Mouse (Mus musculus) ES-E14 (cell line): ENCODE measurements around the gene Alox5ap. TPM values are rescaled to one million over a fixed set of nuclear protein-coding genes. Genes with fewer than 3 reads are reported as not detected.

ENCODE experiments used
- DNase-seq: peaks from one replicate; pipeline ENCODE4 v3.0.0-alpha.2; 2013; ENCODE audit warnings: low read depth, low spot score
- H3K27ac ChIP-seq: 2 replicates; pipeline ENCODE4 v1.5.1; 2012; ENCODE audit warnings: low read depth, mild to moderate bottlenecking, low read length, moderate library complexity, mixed read lengths; ENCODE audit not compliant: poor library complexity, insufficient read depth, severe bottlenecking
- H3K36me3 ChIP-seq: 2 replicates; pipeline ENCODE4 v1.6.1; 2012; ENCODE audit warnings: mild to moderate bottlenecking, low read length, moderate library complexity, mixed read lengths; ENCODE audit not compliant: control insufficient read depth, poor library complexity, insufficient read depth, severe bottlenecking
- H3K4me1 ChIP-seq, 2 experiments: fragments of 150-350 bp in 1 of 2; sonication (generic) in 1 of 2; 2 replicates each; pipeline ENCODE4 v1.6.1; 2012; ENCODE audit warnings: low read length in 2 of 2, mild to moderate bottlenecking in 1 of 2, mixed read lengths in 1 of 2; ENCODE audit not compliant: control insufficient read depth in 2 of 2, insufficient read depth in 2 of 2, poor library complexity in 1 of 2
- H3K4me3 ChIP-seq, 2 experiments: fragments of 150-350 bp in 1 of 2; sonication (generic) in 1 of 2; 2 replicates each; pipeline ENCODE4 v1.5.1; 2012; ENCODE audit warnings: low read length in 2 of 2, low read depth in 1 of 2, mild to moderate bottlenecking in 1 of 2, mixed read lengths in 1 of 2; ENCODE audit not compliant: insufficient read depth in 1 of 2, poor library complexity in 1 of 2, severe bottlenecking in 1 of 2
- H3K9ac ChIP-seq: 2 replicates; pipeline ENCODE4 v1.6.1; 2012; ENCODE audit warnings: low read depth, mild to moderate bottlenecking, low read length, mixed read lengths; ENCODE audit not compliant: poor library complexity, insufficient read depth, severe bottlenecking
- H3K9me3 ChIP-seq: fragments of 150-350 bp; sonication (generic); 2 replicates; pipeline ENCODE4 v1.6.1; 2012; ENCODE audit warnings: low read depth, mild to moderate bottlenecking, low read length; ENCODE audit not compliant: control insufficient read depth, insufficient read depth
- CHD2 ChIP-seq: IDR thresholded peaks from 2 replicates; pipeline ENCODE4 v1.6.1; 2014; ENCODE audit warnings: mild to moderate bottlenecking, low read depth, low read length, inconsistent platforms
- HCFC1 ChIP-seq: IDR thresholded peaks from 2 replicates; pipeline ENCODE4 v1.6.1; 2012; ENCODE audit warnings: low read length, inconsistent platforms, borderline replicate concordance; ENCODE audit not compliant: insufficient read depth
- MAFK ChIP-seq: IDR thresholded peaks from 2 replicates; pipeline ENCODE4 v1.6.1; 2014; ENCODE audit warnings: mild to moderate bottlenecking, low read depth, low read length, inconsistent platforms; ENCODE audit not compliant: insufficient read depth
- ZC3H11A ChIP-seq: IDR thresholded peaks from 2 replicates; pipeline ENCODE4 v1.6.1; 2012; ENCODE audit warnings: low read depth, mild to moderate bottlenecking, inconsistent platforms, low read length, borderline replicate concordance
- ZNF384 ChIP-seq: IDR thresholded peaks from 2 replicates; pipeline ENCODE4 v1.6.1; 2012; ENCODE audit warnings: low read depth, low read length, inconsistent platforms
- in situ Hi-C, 2 experiments: fragments of 600-800 bp; cut with MboI; formaldehyde crosslinking; loops; one replicate each; pipeline ENCODE4 v1.15.1; 2025; ENCODE audit warnings: low sequenced_read_pairs in 2 of 2, inconsistent platforms in 1 of 2; ENCODE audit not compliant: unreplicated experiment in 2 of 2
- total RNA-seq: library from RNA; depleted of rRNA; stranded (reverse); fragments of 300-350 nt; gene quantifications from 2 replicates; pipeline ENCODE4 v1.2.3, GENCODE M21; 2012

The Alox5ap gene
- total RNA-seq, 1 experiment, result 20.7 TPM

GRCm38 (mm10) chr5:149253491-149253890, 11.1 kb upstream of the Alox5ap start:
- Histone ChIP-seq H3K4me1 (peaks cover 0 to 5% of the 10 kb centered on the region in 2 experiments; a peak in 3 of 4 replicates), H3K27ac (no peak overlapping the region), H3K36me3 (no peaks in the 10 kb centered on the region), H3K9me3 (no peaks in the 10 kb centered on the region), H3K4me3 (no peak overlapping the region), H3K9ac (no peak overlapping the region)
- no peak for DNase-seq
- in situ Hi-C loops, result no loop called here
- TF ChIP-seq MAFK (no peak), ZC3H11A (no peak), CHD2 (no peak), HCFC1 (no peak), ZNF384 (no peak)

- no peak overlapping the region for H3K9ac ChIP-seq
- no peak overlapping the region for H3K4me3 ChIP-seq
- DNase-seq, result no peak
- no peaks in the 10 kb centered on the region for H3K36me3 ChIP-seq
- H3K9me3 ChIP-seq, result no peaks in the 10 kb centered on the region
- TF ChIP-seq HCFC1, result no peak
- no peak for TF ChIP-seq ZC3H11A
- TF ChIP-seq MAFK, result no peak
- no peak for TF ChIP-seq CHD2
- TF ChIP-seq ZNF384, result no peak
- in situ Hi-C loops, result no loop called here
- H3K4me1 ChIP-seq, result peaks cover 0 to 5% of the 10 kb centered on the region in 2 experiments; a peak in 3 of 4 replicates
- H3K27ac ChIP-seq, result no peak overlapping the region
Observed at GRCm38 (mm10) chr5:149255522-149255921, 9.0 kb upstream of the Alox5ap start.

- in situ Hi-C loops, result no loop called here
- no peak for DNase-seq
- Histone ChIP-seq H3K4me1 (peaks cover 0 to 5% of the 10 kb centered on the region in 2 experiments; a peak in 3 of 4 replicates), H3K9ac (no peak overlapping the region), H3K9me3 (no peaks in the 10 kb centered on the region), H3K27ac (no peak overlapping the region), H3K4me3 (no peak overlapping the region), H3K36me3 (no peaks in the 10 kb centered on the region)
- TF ChIP-seq MAFK, result no peak
- no peak for TF ChIP-seq ZC3H11A
- TF ChIP-seq ZNF384, result no peak
- TF ChIP-seq HCFC1, result no peak
- TF ChIP-seq CHD2, result no peak
Observed at GRCm38 (mm10) chr5:149257518-149258281, 6.9 kb upstream of the Alox5ap start.

GRCm38 (mm10) chr5:149259093-149259492, 5.5 kb upstream of the Alox5ap start:
- no peaks in the 10 kb centered on the region for H3K9me3 ChIP-seq
- peak overlapping the region; percentile 35 to 51 for H3K4me3 ChIP-seq
- H3K36me3 ChIP-seq, result no peaks in the 10 kb centered on the region
- in situ Hi-C loops, result no loop called here
- H3K9ac ChIP-seq, result peak overlapping the region; percentile 31; the same call in 1 of the 2 replicates
- H3K4me1 ChIP-seq, result peaks cover 0 to 3% of the 10 kb centered on the region in 2 experiments; a peak in 1 of 4 replicates
- H3K27ac ChIP-seq, result no peak overlapping the region
- TF ChIP-seq ZNF384 (no peak), CHD2 (no peak), ZC3H11A (no peak), MAFK (no peak), HCFC1 (no peak)
- DNase-seq, result no peak
